Mouse (Mus musculus): ENCODE data around the gene Olfr559.
A peak's percentile ranks its signal among the peaks of the same experiment; 100 is the strongest.

- TF ChIP-seq CTCF (IDR thresholded peaks at IDR 0.05) (peak; percentile 19), EP300 (IDR thresholded peaks at IDR 0.05) (no peak)
Observed at GRCm38 (mm10) chr7:102752086-102752485, 24.8 kb upstream of the Olfr559 start.
